Mouse (Mus musculus): ENCODE measurements around the gene Tmed11.
"Not testable (repeated sequence)": the region's sequence is repeated elsewhere in the genome, so short reads cannot be mapped to it uniquely, and the experiment has no call there.

DNA sequence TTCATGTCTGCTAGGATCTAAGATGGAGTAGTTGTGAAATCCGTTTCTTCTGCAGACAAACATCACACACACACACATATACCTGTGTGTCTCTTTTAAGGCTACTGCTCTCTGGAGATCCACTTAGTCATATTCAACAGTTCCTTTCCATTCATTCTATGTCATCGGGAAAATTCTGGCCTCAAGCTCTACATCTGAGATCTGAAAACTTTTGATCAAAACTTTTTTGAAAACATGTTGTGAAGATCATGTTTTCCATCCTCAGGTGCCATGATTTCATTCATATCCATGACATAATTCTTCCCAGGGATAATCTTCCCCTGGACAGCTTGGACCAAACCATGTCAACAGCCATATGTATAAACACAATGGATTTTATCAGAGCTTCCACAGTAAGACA is 13.6 kb upstream of the Tmed11 start, which contains the start of gene Vmn2r8:
- not testable (repeated sequence) for TF ChIP-seq CTCF (IDR thresholded peaks at IDR 0.05; ENCODE audit: control insufficient read depth, insufficient read depth, low read length); POLR2A (IDR thresholded peaks at IDR 0.05; ENCODE audit: borderline replicate concordance, control insufficient read depth, low read depth, low read length)
